Mouse (Mus musculus) left cerebral cortex, adult 11 months (tissue): Measurements from ENCODE around the gene Ccdc173.
A peak's percentile ranks its signal among the peaks of the same experiment; 100 is the strongest.
"Not testable (repeated sequence)": the region's sequence is repeated elsewhere in the genome, so short reads cannot be mapped to it uniquely, and the experiment has no call there.

Experiments used
- DNase-seq: peaks from one replicate; pipeline ENCODE4 v3.0.0; 2022; ENCODE audit warnings: low spot score

The Ccdc173 gene

GRCm38 (mm10) chr2:69789429-69790069, at the start of gene Ccdc173, which contains the start of gene Phospho2:
Gene Ccdc173 (minus strand): TSS chr2:69789575.
Gene Phospho2 (plus strand): TSS chr2:69789623.
- peak; percentile 96 for DNase-seq

GRCm38 (mm10) chr2:69838707-69839106, 49.3 kb upstream of the Ccdc173 start:
- no peak for DNase-seq

- DNase-seq: no peak
These were observed 48.6 kb upstream of the Ccdc173 start for GRCm38 (mm10) chr2:69837996-69838395.

GRCm38 (mm10) chr2:69837244-69837967, 48.0 kb upstream of the Ccdc173 start:
- no peak for DNase-seq

- DNase-seq: no peak
These were observed 40.7 kb upstream of the Ccdc173 start for GRCm38 (mm10) chr2:69830116-69830515.

- DNase-seq: no peak
These were observed 40.3 kb upstream of the Ccdc173 start for GRCm38 (mm10) chr2:69829680-69830079.

- DNase-seq: no peak
These were observed 38.7 kb upstream of the Ccdc173 start for GRCm38 (mm10) chr2:69828031-69828430.

GRCm38 (mm10) chr2:69826380-69826779, 37.0 kb upstream of the Ccdc173 start:
- DNase-seq: no peak

- no peak for DNase-seq
These were observed 36.5 kb upstream of the Ccdc173 start for GRCm38 (mm10) chr2:69825898-69826297.

GRCm38 (mm10) chr2:69823129-69823677, 33.8 kb upstream of the Ccdc173 start:
- DNase-seq: no peak

GRCm38 (mm10) chr2:69822361-69823128, 33.2 kb upstream of the Ccdc173 start:
- DNase-seq: no peak

GRCm38 (mm10) chr2:69821711-69822110, 32.3 kb upstream of the Ccdc173 start, which contains the start of gene Klhl23:
Gene Klhl23 (plus strand): TSS chr2:69821944.
- DNase-seq: no peak

GRCm38 (mm10) chr2:69820201-69820600, 30.8 kb upstream of the Ccdc173 start:
- no peak for DNase-seq

GRCm38 (mm10) chr2:69818350-69819085, 29.1 kb upstream of the Ccdc173 start:
- DNase-seq: no peak

GRCm38 (mm10) chr2:69816575-69816974, 27.2 kb upstream of the Ccdc173 start:
- no peak for DNase-seq

- DNase-seq: not testable (repeated sequence)
These were observed 22.0 kb upstream of the Ccdc173 start for GRCm38 (mm10) chr2:69811349-69811748.

- no peak for DNase-seq
These were observed 20.8 kb upstream of the Ccdc173 start for GRCm38 (mm10) chr2:69810169-69810568.

GRCm38 (mm10) chr2:69804663-69805062, 15.3 kb upstream of the Ccdc173 start:
- DNase-seq: not testable (repeated sequence)

- no peak for DNase-seq
These were observed 14.4 kb upstream of the Ccdc173 start for GRCm38 (mm10) chr2:69803756-69804155.

GRCm38 (mm10) chr2:69802911-69803312, 13.5 kb upstream of the Ccdc173 start:
- no peak for DNase-seq

- no peak for DNase-seq
These were observed 1.3 kb upstream of the Ccdc173 start for GRCm38 (mm10) chr2:69790722-69791121.

- DNase-seq: peak; percentile 70
These were observed 910 bp upstream of the Ccdc173 start for GRCm38 (mm10) chr2:69790285-69790684.
